Mouse (Mus musculus): ENCODE measurements around the gene Timp3.

GRCm38 (mm10) chr10:86365632-86366092, 65.5 kb downstream of the Timp3 start:
- TF ChIP-seq CTCF (IDR thresholded peaks at IDR 0.05; ENCODE audit: low read depth, low read length) (no peak), EP300 (IDR thresholded peaks at IDR 0.05; ENCODE audit: insufficient read depth, low read depth, low read length) (no peak), POLR2A (IDR thresholded peaks at IDR 0.05; ENCODE audit: insufficient read depth, low read length) (no peak)

All from ES-Bruce4 (cell line).